ENCODE assay signal across 18 mouse cellular contexts in genomic region chr5:146318461-146318860, GRCm38 (mm10).
A peak's percentile ranks its signal among the peaks of the same experiment; 100 is the strongest.
DNase-seq lines count a peak whose midpoint lies in the region; TF ChIP-seq lines count a peak whose summit lies in the region.
"Had no signal": no experiment of that assay in that cellular context is flagged by ENCODE, and none has a peak within 500 bp of the region (broad histone marks: within the 10 kb centered on the region; RNA-seq: fewer than 3 reads in every experiment).

No protein-coding gene starts in this region.

- no peak overlapping the region for H3K4me3 ChIP-seq in testis, adult 2 months (ENCODE audit: control insufficient read depth, low read depth, low read length)
- H3K4me3 ChIP-seq: hindbrain, embryonic 10.5 days; midbrain, embryonic 13.5 days; myocyte; stomach, embryonic 15.5 days had no signal

- H3K27ac ChIP-seq in testis, adult 2 months (ENCODE audit: control insufficient read depth, insufficient read depth, low read depth, low read length) = peak overlapping the region; percentile 30
- H3K27ac ChIP-seq: hindbrain, embryonic 10.5 days; midbrain, embryonic 13.5 days; stomach, embryonic 15.5 days had no signal

- no peaks in the 10 kb centered on the region for H3K36me3 ChIP-seq in testis, adult 2 months (ENCODE audit: control insufficient read depth, insufficient read depth, low read length)
- H3K36me3 ChIP-seq: hindbrain, embryonic 10.5 days; midbrain, embryonic 13.5 days; stomach, embryonic 15.5 days had no signal

- H3K27me3 ChIP-seq in testis, adult 2 months (ENCODE audit: control insufficient read depth, insufficient read depth, low read length) = no peaks in the 10 kb centered on the region
- H3K27me3 ChIP-seq: midbrain, embryonic 13.5 days; Patski; stomach, embryonic 15.5 days had no signal

- TF ChIP-seq CTCF in testis, adult 2 months (IDR thresholded peaks at IDR 0.05; ENCODE audit: control insufficient read depth, insufficient read depth, insufficient replicate concordance, low read depth, low read length) = no peak

- TF ChIP-seq POLR2A in testis, adult 2 months (IDR thresholded peaks at IDR 0.05; ENCODE audit: control insufficient read depth, low read depth, low read length) = no peak

- DNase-seq in heart, adult 18-20 months = peak; percentile 50 to 57
- DNase-seq in heart, postnatal 36 days = no peak
- no peak for DNase-seq in testis, postnatal 14 days (ENCODE audit: low spot score)
- peak; percentile 59 for DNase-seq in liver
- no peak for DNase-seq in T-cell, adult 2 months (ENCODE audit: low spot score)
- DNase-seq in urinary bladder, adult 2 months (ENCODE audit: low spot score) = no peak
- no peak for DNase-seq in thymus, postnatal 14 days
- DNase-seq: cerebellum, adult 11 months; lung, adult 2 months; lung, postnatal 4 days; spleen, adult 18-20 months; thymus, postnatal 25 days had no signal

- intact Hi-C loops in heart, postnatal 36 days (cut with DNase I) = no loop called here

- no peaks in the 10 kb centered on the region for H3K4me1 ChIP-seq in testis, adult 2 months (ENCODE audit: control insufficient read depth, insufficient read depth, low read length)

Comparison
In these comparisons a context has a peak if more than half of its experiments do, and no peak if none do; other contexts are left out.
1. DNase-seq: peak in heart, adult 18-20 months (2 of 2) and liver (single experiment); none in heart, postnatal 36 days (0 of 2), testis, postnatal 14 days (single experiment), T-cell, adult 2 months (single experiment), urinary bladder, adult 2 months (single experiment) and thymus, postnatal 14 days (single experiment).